In the genomic region with DNA sequence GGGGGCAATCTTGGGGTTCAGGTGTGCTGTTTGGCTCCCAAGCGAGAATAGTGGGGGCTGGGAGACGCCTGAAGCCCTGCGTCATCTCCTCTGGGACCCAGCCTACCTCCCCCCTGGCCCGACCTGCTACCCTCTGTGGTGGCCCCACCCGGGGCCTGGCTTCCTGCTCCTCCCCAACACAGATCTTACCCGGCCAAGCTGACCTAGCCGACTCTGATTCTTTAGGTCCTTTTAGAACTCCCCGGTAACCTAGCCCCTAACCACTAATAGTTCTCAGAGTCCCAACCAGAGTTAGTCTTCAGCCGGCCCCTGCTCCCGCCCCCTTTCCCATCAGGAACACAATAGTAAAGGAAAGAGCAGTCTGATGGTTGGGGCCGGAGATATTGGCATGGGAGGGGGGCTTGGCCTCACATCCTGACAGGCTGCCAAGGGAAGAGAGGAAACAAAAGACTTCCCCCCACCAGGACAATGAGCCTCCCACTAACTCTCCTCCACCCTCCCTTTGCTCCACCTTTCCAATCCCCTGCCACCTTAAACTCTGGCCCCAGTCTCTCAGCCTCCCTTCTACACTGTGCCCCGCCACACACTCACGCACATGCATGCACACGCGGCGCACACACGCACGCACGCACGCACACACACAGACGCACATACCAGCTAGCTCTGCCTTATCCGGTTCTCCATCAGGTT, we compare ENCODE assay signal across 8 mouse cellular contexts. TPM values are rescaled to one million over a fixed set of nuclear protein-coding genes. Genes with fewer than 3 reads are reported as not detected.
DNase-seq lines count a peak whose midpoint lies in the region; ATAC-seq and TF ChIP-seq lines count a peak whose summit lies in the region.

No protein-coding gene starts in this region.

- TF ChIP-seq CTCF in midbrain, postnatal 0 days (IDR thresholded peaks at IDR 0.05) = no peak

- peak overlapping the region; percentile 62 for H3K9ac ChIP-seq in hindbrain, embryonic 14.5 days
- H3K9ac ChIP-seq in midbrain, postnatal 0 days (replicated peaks; ENCODE audit: low read length, poor library complexity, severe bottlenecking) = peak overlapping the region; percentile 64

- H3K36me3 ChIP-seq in hindbrain, embryonic 14.5 days (replicated peaks; ENCODE audit: control insufficient read depth, insufficient read depth) = no peaks in the 10 kb centered on the region
- H3K36me3 ChIP-seq in midbrain, postnatal 0 days (ENCODE audit: insufficient read depth, low read length) = no peaks in the 10 kb centered on the region

- H3K4me3 ChIP-seq in hindbrain, embryonic 14.5 days (replicated peaks; ENCODE audit: low read length) = peak overlapping the region; percentile 40
- H3K4me3 ChIP-seq in midbrain, postnatal 0 days (ENCODE audit: low read depth, low read length) = peak overlapping the region; percentile 36

- H3K27ac ChIP-seq in hindbrain, embryonic 14.5 days = peak overlapping the region; percentile 91
- H3K27ac ChIP-seq in midbrain, postnatal 0 days (ENCODE audit: low read depth, low read length) = peak overlapping the region; percentile 71

- H3K4me2 ChIP-seq in hindbrain, embryonic 14.5 days (replicated peaks) = peak overlapping the region; percentile 87
- H3K4me2 ChIP-seq in midbrain, postnatal 0 days (ENCODE audit: low read depth, low read length, poor library complexity, severe bottlenecking) = peak overlapping the region; percentile 81

- 6% methylated on average over 22 of the region's 22 CpGs for WGBS in hindbrain, embryonic 14.5 days
- 2% methylated on average over 22 of the region's 22 CpGs for WGBS in midbrain, postnatal 0 days

- peak; percentile 49 for ATAC-seq in hindbrain, embryonic 14.5 days (ENCODE audit: low FRiP score)
- peak; percentile 77 for ATAC-seq in midbrain, postnatal 0 days (ENCODE audit: low FRiP score)

- H3K27me3 ChIP-seq in hindbrain, embryonic 14.5 days (ENCODE audit: control insufficient read depth, insufficient read depth, low read length) = no peaks in the 10 kb centered on the region
- no peaks in the 10 kb centered on the region for H3K27me3 ChIP-seq in midbrain, postnatal 0 days (ENCODE audit: insufficient read depth, low read length)

- H3K9me3 ChIP-seq in hindbrain, embryonic 14.5 days (ENCODE audit: control insufficient read depth, low read length) = no peaks in the 10 kb centered on the region
- H3K9me3 ChIP-seq in midbrain, postnatal 0 days (ENCODE audit: low read length) = no peaks in the 10 kb centered on the region

- H3K4me1 ChIP-seq in hindbrain, embryonic 14.5 days (replicated peaks; ENCODE audit: control insufficient read depth, insufficient read depth, low read length) = peaks cover 18% of the 10 kb centered on the region
- H3K4me1 ChIP-seq in midbrain, postnatal 0 days (ENCODE audit: insufficient read depth, low read length) = peaks cover 2% of the 10 kb centered on the region; the same call in 1 of the 2 replicates

- DNase-seq in right cerebral cortex, adult 18-20 months = peak; percentile 22
- no peak for DNase-seq in right cerebral cortex, postnatal 25 days
- DNase-seq in cerebellum, adult 9-10 months = peak; percentile 59
- peak; percentile 33 for DNase-seq in gastrocnemius, postnatal 10 days
- peak; percentile 54 for DNase-seq in hindbrain, embryonic 14.5 days (ENCODE audit: low spot score)
- DNase-seq in liver = peak; percentile 36
- DNase-seq in midbrain, postnatal 0 days (ENCODE audit: low spot score) = peak; percentile 54
- no peak for DNase-seq in urinary bladder, postnatal 4 days (ENCODE audit: low spot score in 2 of 2)

RNA-seq across cellular contexts. Expression of gene Slc12a9, which starts 6.0 kb away (rescaled TPM):
- 1 to 10 TPM; 4.2 to 7.4 TPM for total RNA-seq in gastrocnemius, postnatal 10 days (2021)
- polyA plus RNA-seq in hindbrain, embryonic 14.5 days (2014; fragmentation: Nextera tagmentation; extraction: Ambion mirVana) = 14.9 and 17.6 TPM in 2 replicates
- 28.9 and 30.4 TPM in 2 replicates for total RNA-seq in midbrain, postnatal 0 days (2014; rRNA removed)
- polyA plus RNA-seq in midbrain, postnatal 0 days (2015; fragmentation: Nextera tagmentation; extraction: Ambion mirVana) = 27.0 and 27.8 TPM in 2 replicates

RNA-seq across cellular contexts. Expression of gene Ephb4, which starts 10.5 kb away (rescaled TPM):
- total RNA-seq in gastrocnemius, postnatal 10 days (2021) = 10 to 100 TPM; 30.6 to 38.8 TPM
- polyA plus RNA-seq in hindbrain, embryonic 14.5 days (2014; fragmentation: Nextera tagmentation; extraction: Ambion mirVana) = 8.7 and 9.0 TPM in 2 replicates
- 14.0 and 16.0 TPM in 2 replicates for total RNA-seq in midbrain, postnatal 0 days (2014; rRNA removed)
- polyA plus RNA-seq in midbrain, postnatal 0 days (2015; fragmentation: Nextera tagmentation; extraction: Ambion mirVana) = 4.7 and 4.9 TPM in 2 replicates

RNA-seq across cellular contexts. Expression of gene Trip6, which starts 25.2 kb away (rescaled TPM):
- 10 to 100 TPM; 13.1 to 17.3 TPM for total RNA-seq in gastrocnemius, postnatal 10 days (2021)
- 11.1 and 12.2 TPM in 2 replicates for polyA plus RNA-seq in hindbrain, embryonic 14.5 days (2014; fragmentation: Nextera tagmentation; extraction: Ambion mirVana)
- 11.6 and 17.5 TPM in 2 replicates for total RNA-seq in midbrain, postnatal 0 days (2014; rRNA removed)
- 10.3 and 10.9 TPM in 2 replicates for polyA plus RNA-seq in midbrain, postnatal 0 days (2015; fragmentation: Nextera tagmentation; extraction: Ambion mirVana)

RNA-seq across cellular contexts. Expression of gene Srrt, which starts 32.0 kb away (rescaled TPM):
- total RNA-seq in gastrocnemius, postnatal 10 days (2021) = 10 to 100 TPM; 58.1 to 93.2 TPM
- 75.0 and 81.0 TPM in 2 replicates for polyA plus RNA-seq in hindbrain, embryonic 14.5 days (2014; fragmentation: Nextera tagmentation; extraction: Ambion mirVana)
- 112 and 114 TPM in 2 replicates for total RNA-seq in midbrain, postnatal 0 days (2014; rRNA removed)
- polyA plus RNA-seq in midbrain, postnatal 0 days (2015; fragmentation: Nextera tagmentation; extraction: Ambion mirVana) = 53.4 and 56.4 TPM in 2 replicates

RNA-seq across cellular contexts. Expression of gene Ufsp1, which starts 45.0 kb away (rescaled TPM):
- total RNA-seq in gastrocnemius, postnatal 10 days (2021) = 10 to 100 TPM; 37.2 to 43.6 TPM
- polyA plus RNA-seq in hindbrain, embryonic 14.5 days (2014; fragmentation: Nextera tagmentation; extraction: Ambion mirVana) = 22.3 and 22.6 TPM in 2 replicates
- 24.5 and 29.3 TPM in 2 replicates for total RNA-seq in midbrain, postnatal 0 days (2014; rRNA removed)
- 35.0 and 41.2 TPM in 2 replicates for polyA plus RNA-seq in midbrain, postnatal 0 days (2015; fragmentation: Nextera tagmentation; extraction: Ambion mirVana)

Comparison
In these comparisons a context has a peak if more than half of its experiments do, and no peak if none do; other contexts are left out.
1. DNase-seq: peak in right cerebral cortex, adult 18-20 months (single experiment), cerebellum, adult 9-10 months (single experiment), gastrocnemius, postnatal 10 days (single experiment), hindbrain, embryonic 14.5 days (single experiment), liver (single experiment) and midbrain, postnatal 0 days (single experiment); none in right cerebral cortex, postnatal 25 days (single experiment) and urinary bladder, postnatal 4 days (0 of 2).